Mouse (Mus musculus) heart, postnatal 0 days (tissue): ENCODE measurements around the gene Rora. TPM values are rescaled to one million over a fixed set of nuclear protein-coding genes. Genes with fewer than 3 reads are reported as not detected.

Experiments used
- ATAC-seq: fragments of 200-750 bp; cut with Nextera tagmentation; 2 replicates; pipeline ENCODE4 v1.8.0; 2017; ENCODE audit warnings: low read depth, moderate number of reproducible peaks, moderate library complexity; ENCODE audit not compliant: insufficient read depth
- DNase-seq: peaks from one replicate; pipeline ENCODE4 v3.0.0-alpha.2; 2016; ENCODE audit warnings: low spot score
- H3K27ac ChIP-seq: fragments of 300-500 bp; sonication (generic); 2 replicates; pipeline ENCODE4 v1.5.1; 2014; ENCODE audit warnings: low read depth, mild to moderate bottlenecking
- H3K27me3 ChIP-seq: fragments of 300-500 bp; sonication (generic); 2 replicates; pipeline ENCODE4 v1.6.1; 2014; ENCODE audit warnings: low read length, mixed read lengths; ENCODE audit not compliant: control insufficient read depth, insufficient read depth
- H3K36me3 ChIP-seq: fragments of 300-500 bp; sonication (generic); replicated peaks from 2 replicates; pipeline ENCODE4 v1.6.1; 2014; ENCODE audit warnings: low read length, mixed read lengths; ENCODE audit not compliant: control insufficient read depth, insufficient read depth
- H3K4me1 ChIP-seq: fragments of 300-500 bp; sonication (generic); 2 replicates; pipeline ENCODE4 v1.6.1; 2014; ENCODE audit warnings: antibody characterized with exemption; ENCODE audit not compliant: control insufficient read depth, insufficient read depth
- H3K4me2 ChIP-seq: fragments of 300-500 bp; sonication (generic); 2 replicates; pipeline ENCODE4 v1.6.1; 2014; ENCODE audit warnings: low read depth, mild to moderate bottlenecking, low read length, moderate library complexity
- H3K4me3 ChIP-seq: fragments of 300-500 bp; sonication (generic); 2 replicates; pipeline ENCODE4 v1.5.1; 2014; ENCODE audit warnings: low read depth, low read length
- H3K9ac ChIP-seq: fragments of 300-500 bp; sonication (generic); replicated peaks from 2 replicates; pipeline ENCODE4 v1.6.1; 2014; ENCODE audit warnings: low read depth, low read length, mixed read lengths
- H3K9me3 ChIP-seq: fragments of 300-500 bp; sonication (generic); replicated peaks from 2 replicates; pipeline ENCODE4 v1.6.1; 2016; ENCODE audit warnings: low read length; ENCODE audit not compliant: control insufficient read depth
- CTCF ChIP-seq: IDR thresholded peaks from 2 replicates; pipeline ENCODE4 v1.5.1; 2016; ENCODE audit warnings: antibody characterized with exemption, control low read depth, low read depth
- EP300 ChIP-seq: IDR thresholded peaks from 2 replicates; pipeline ENCODE4 v1.6.1; 2016; ENCODE audit warnings: antibody characterized with exemption, low read depth
- WGBS: fragments of 180-500 bp; shearing (Covaris S2); extraction: QIAGEN DNeasy Blood & Tissue Kit; methylation state at CpG from one replicate; pipeline ENCODE4 v1.1.7; 2014; 5-methylcytosine and 5-hydroxymethylcytosine counted together
- polyA plus RNA-seq: library from polyadenylated mRNA; unstranded; fragments of >200 nt; fragmentation: Nextera tagmentation; extraction: Ambion mirVana; gene quantifications from 2 replicates; pipeline ENCODE4 v1.2.1, GENCODE M21; 2015
- total RNA-seq: library from RNA; depleted of rRNA; stranded (reverse); fragments of >200 nt; gene quantifications from 2 replicates; pipeline ENCODE4 v1.2.3, GENCODE M21; 2014; ENCODE audit warnings: low replicate concordance

Gene Rora
- total and polyA plus RNA-seq, 2 experiments from 2014 or later = 7.9 to 9.8 TPM

DNA sequence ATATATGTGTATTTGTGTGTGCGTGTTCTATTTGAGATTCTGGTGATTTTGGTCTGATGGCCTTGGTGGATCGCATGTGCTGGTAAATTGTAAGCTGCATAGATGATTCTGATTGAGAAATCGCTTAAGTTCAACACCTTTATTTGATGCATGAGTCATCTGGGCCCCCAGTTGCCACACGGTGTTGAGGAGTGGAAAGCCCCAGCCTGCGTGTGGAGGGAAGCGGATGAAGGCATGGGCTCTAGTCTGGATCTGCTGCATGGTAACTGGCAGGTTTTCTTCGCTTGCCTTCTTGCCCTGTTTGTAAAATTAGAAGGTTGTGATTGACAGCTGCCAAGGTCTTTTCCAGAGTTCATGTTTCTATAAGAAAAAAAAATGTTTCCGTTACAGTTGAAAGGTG is 646.7 kb downstream of the Rora start:
- no peaks in the 10 kb centered on the region for H3K36me3 ChIP-seq
- ATAC-seq = no peak
- no peak overlapping the region for H3K27ac ChIP-seq
- no peak for DNase-seq
- no peaks in the 10 kb centered on the region for H3K27me3 ChIP-seq
- H3K4me2 ChIP-seq = no peak overlapping the region
- no peak overlapping the region for H3K9ac ChIP-seq
- H3K9me3 ChIP-seq = no peaks in the 10 kb centered on the region
- no peak overlapping the region for H3K4me3 ChIP-seq
- 83% methylated on average over 8 of the region's 8 CpGs for WGBS
- no peak for TF ChIP-seq CTCF
- TF ChIP-seq EP300 = no peak
- peaks cover 5% of the 10 kb centered on the region; the same call in 1 of the 2 replicates for H3K4me1 ChIP-seq

- no peaks in the 10 kb centered on the region for H3K9me3 ChIP-seq
- peaks cover 6% of the 10 kb centered on the region; the same call in 1 of the 2 replicates for H3K4me1 ChIP-seq
- H3K9ac ChIP-seq = no peak overlapping the region
- H3K4me3 ChIP-seq = no peak overlapping the region
- H3K4me2 ChIP-seq = peak overlapping the region; percentile 28; the same call in 1 of the 2 replicates
- no peak for ATAC-seq
- no peak overlapping the region for H3K27ac ChIP-seq
- H3K27me3 ChIP-seq = no peaks in the 10 kb centered on the region
- DNase-seq = peak; percentile 29
- 47% methylated on average over 9 of the region's 9 CpGs for whole genome bisulfite sequencing
- no peaks in the 10 kb centered on the region for H3K36me3 ChIP-seq
- TF ChIP-seq EP300 = no peak
- no peak for TF ChIP-seq CTCF
These were observed 647.9 kb downstream of the Rora start for GRCm38 (mm10) chr9:69301445-69301844.

DNA sequence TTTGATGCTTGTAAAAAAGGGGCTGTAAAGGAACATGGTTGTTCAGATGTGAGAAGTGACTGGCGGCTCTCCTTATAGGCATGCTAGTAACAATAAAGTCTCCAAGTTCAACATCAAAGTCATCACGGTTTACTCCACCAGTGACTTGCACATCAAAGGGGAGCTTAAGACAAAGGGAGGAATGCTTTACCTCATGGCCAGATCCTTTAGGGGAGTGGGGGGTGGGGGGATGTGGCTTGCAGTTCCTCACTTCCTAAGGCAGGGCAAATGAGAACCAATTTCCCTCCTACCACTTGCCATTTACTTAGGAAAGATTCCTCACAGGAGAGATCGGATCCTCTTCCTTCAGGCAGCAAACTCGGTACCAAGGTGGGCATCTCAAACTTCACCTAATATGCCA is 648.4 kb downstream of the Rora start:
- no peak overlapping the region for H3K27ac ChIP-seq
- 38% methylated on average over 4 of the region's 4 CpGs for WGBS
- no peak overlapping the region for H3K4me3 ChIP-seq
- H3K36me3 ChIP-seq = no peaks in the 10 kb centered on the region
- DNase-seq (no peak), ATAC-seq (no peak)
- TF ChIP-seq CTCF (no peak), EP300 (no peak)
- no peak overlapping the region for H3K9ac ChIP-seq
- H3K4me2 ChIP-seq = peak overlapping the region; percentile 28; the same call in 1 of the 2 replicates
- no peaks in the 10 kb centered on the region for H3K27me3 ChIP-seq
- H3K4me1 ChIP-seq = peaks cover 7% of the 10 kb centered on the region; the same call in 1 of the 2 replicates
- no peaks in the 10 kb centered on the region for H3K9me3 ChIP-seq

GRCm38 (mm10) chr9:69302846-69303245 is 649.3 kb downstream of the Rora start:
- no peak for ATAC-seq
- TF ChIP-seq EP300 = no peak
- TF ChIP-seq CTCF = no peak
- 58% methylated on average over 5 of the region's 5 CpGs for WGBS

DNA sequence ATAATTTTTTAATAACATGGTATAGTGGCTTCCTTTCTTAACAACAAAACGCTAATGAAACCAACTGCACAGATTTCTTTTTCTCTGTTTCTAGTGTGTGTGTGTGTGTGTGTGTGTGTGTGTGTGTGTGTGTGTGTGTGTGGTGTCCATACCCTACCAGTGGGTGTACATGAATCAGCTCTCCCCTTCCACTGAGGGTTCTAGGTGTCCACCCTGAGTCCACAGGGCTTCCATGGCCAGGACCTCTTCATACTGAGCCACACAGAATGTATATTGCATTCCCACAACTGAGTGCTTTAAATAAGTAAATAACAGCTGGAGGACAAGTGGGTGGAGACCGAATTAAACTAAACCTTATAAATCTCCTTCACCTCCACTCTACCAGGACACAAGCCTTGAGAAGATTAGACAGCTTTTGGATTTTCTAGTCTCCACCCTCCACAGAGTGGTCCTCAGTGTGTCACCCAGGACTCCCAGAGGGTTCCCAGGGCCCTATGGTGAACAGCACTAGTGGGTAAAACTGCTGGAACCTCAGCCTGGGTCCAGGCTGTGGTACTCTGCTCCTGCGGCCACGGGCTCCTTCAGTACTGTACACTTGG is 649.9 kb downstream of the Rora start:
- H3K27me3 ChIP-seq = no peaks in the 10 kb centered on the region
- H3K4me2 ChIP-seq = no peak overlapping the region
- peaks cover 7% of the 10 kb centered on the region; the same call in 1 of the 2 replicates for H3K4me1 ChIP-seq
- no peak overlapping the region for H3K4me3 ChIP-seq
- TF ChIP-seq CTCF = no peak
- TF ChIP-seq EP300 = no peak
- 91% methylated on average over 4 of the region's 4 CpGs for WGBS
- no peak overlapping the region for H3K9ac ChIP-seq
- DNase-seq (no peak), ATAC-seq (no peak)
- no peaks in the 10 kb centered on the region for H3K9me3 ChIP-seq
- H3K27ac ChIP-seq = no peak overlapping the region
- H3K36me3 ChIP-seq = no peaks in the 10 kb centered on the region

More at GRCm38 (mm10) chr9:69302846-69303245, 649.3 kb downstream of the Rora start:
- Histone ChIP-seq H3K4me3 (no peak overlapping the region), H3K9ac (no peak overlapping the region), H3K27ac (no peak overlapping the region), H3K4me2 (no peak overlapping the region), H3K9me3 (no peaks in the 10 kb centered on the region), H3K4me1 (peaks cover 7% of the 10 kb centered on the region; the same call in 1 of the 2 replicates), H3K27me3 (no peaks in the 10 kb centered on the region), H3K36me3 (no peaks in the 10 kb centered on the region)
- no peak for DNase-seq

- H3K4me3 ChIP-seq = no peak overlapping the region
- no peak overlapping the region for H3K9ac ChIP-seq
- TF ChIP-seq EP300 = no peak
- no peak for TF ChIP-seq CTCF
- H3K4me1 ChIP-seq = peaks cover 7% of the 10 kb centered on the region; the same call in 1 of the 2 replicates
- H3K36me3 ChIP-seq = no peaks in the 10 kb centered on the region
- no peak overlapping the region for H3K4me2 ChIP-seq
- no peak overlapping the region for H3K27ac ChIP-seq
- DNase-seq (no peak), ATAC-seq (no peak)
- no peaks in the 10 kb centered on the region for H3K9me3 ChIP-seq
- 91% methylated on average over 4 of the region's 4 CpGs for WGBS
- no peaks in the 10 kb centered on the region for H3K27me3 ChIP-seq
These were observed 650.4 kb downstream of the Rora start for GRCm38 (mm10) chr9:69303962-69304361.
